Mouse (Mus musculus) C2C12 (cell line): ENCODE results near the gene Defb36. TPM values are rescaled to one million over a fixed set of nuclear protein-coding genes. Genes with fewer than 3 reads are reported as not detected.

ENCODE experiments used
- H3K27me3 ChIP-seq: one replicate; pipeline ENCODE4 v1.6.1; 2011; ENCODE audit not compliant: control insufficient read depth, insufficient read depth, insufficient read length
- H3K36me3 ChIP-seq: one replicate; pipeline ENCODE4 v1.6.1; 2011; ENCODE audit not compliant: control insufficient read depth, insufficient read depth
- H3K4me3 ChIP-seq: one replicate; pipeline ENCODE4 v1.5.1; 2011; ENCODE audit warnings: mild to moderate bottlenecking, control low read depth; ENCODE audit not compliant: poor library complexity, insufficient read depth, severe bottlenecking
- H3K79me2 ChIP-seq: one replicate; pipeline ENCODE4 v1.6.1; 2011; ENCODE audit not compliant: control insufficient read depth, insufficient read depth
- H3K79me3 ChIP-seq: one replicate; pipeline ENCODE4 v1.6.1; 2011; ENCODE audit warnings: low read depth, control low read depth
- H3ac ChIP-seq: one replicate; pipeline ENCODE3; 2011; ENCODE audit warnings: low read depth; ENCODE audit not compliant: control insufficient read depth, insufficient read length
- CEBPB ChIP-seq: IDR thresholded peaks from one replicate; pipeline ENCODE4 v1.6.1; 2011; ENCODE audit warnings: low read depth, mild to moderate bottlenecking, control low read depth, moderate library complexity
- CTCF ChIP-seq: IDR thresholded peaks from one replicate; pipeline ENCODE4 v1.5.1; 2011; ENCODE audit not compliant: control insufficient read depth, insufficient read depth, insufficient read length
- FOSL1 ChIP-seq: IDR thresholded peaks from one replicate; pipeline ENCODE4 v1.8.0; 2011; ENCODE audit warnings: mild to moderate bottlenecking, low read length; ENCODE audit not compliant: poor library complexity, insufficient read depth, severe bottlenecking
- MAX ChIP-seq: IDR thresholded peaks from one replicate; pipeline ENCODE4 v1.6.1; 2011; ENCODE audit warnings: mild to moderate bottlenecking, control low read depth
- MYOD1 ChIP-seq: IDR thresholded peaks from one replicate; pipeline ENCODE4 v1.6.1; 2011; ENCODE audit warnings: low read depth; ENCODE audit not compliant: control insufficient read depth, insufficient read length
- MYOG ChIP-seq: IDR thresholded peaks from one replicate; pipeline ENCODE4 v1.6.1; 2011; ENCODE audit not compliant: control insufficient read depth, insufficient read length; ENCODE audit errors: extremely low read depth
- USF1 ChIP-seq: IDR thresholded peaks from one replicate; pipeline ENCODE4 v1.6.1; 2011; ENCODE audit warnings: low read depth, mild to moderate bottlenecking, control low read depth, moderate library complexity
- polyA plus RNA-seq: library from polyadenylated mRNA; unstranded; fragments of >200 nt; fragmentation: generic; extraction: Trizol; gene quantifications from one replicate; pipeline ENCODE4 v1.2.1, GENCODE M21; 2012; ENCODE audit warnings: missing spikeins

The Defb36 gene
- polyA plus RNA-seq, 1 experiment: not detected

DNA sequence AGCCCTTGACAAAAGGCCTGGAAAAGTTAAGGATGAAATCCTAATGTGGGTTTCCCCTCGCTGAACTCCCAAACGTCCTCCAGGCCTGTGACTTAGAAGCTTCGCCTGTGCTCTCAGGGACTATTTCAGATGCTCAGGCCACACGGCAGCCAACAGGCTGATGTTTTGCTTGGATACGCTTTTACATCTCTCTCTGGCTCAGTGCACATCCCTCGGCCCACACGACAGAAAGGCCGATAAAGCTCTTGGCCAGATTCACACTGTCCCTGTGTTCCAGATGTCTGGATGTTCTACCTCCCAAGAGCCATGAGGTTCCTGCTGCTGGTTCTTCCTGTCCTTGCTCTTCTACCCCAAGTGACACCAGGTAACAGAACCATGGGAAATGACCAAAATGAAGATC, 30.6 kb upstream of the Defb36 start:
- no peaks in the 10 kb centered on the region for H3K79me2 ChIP-seq
- TF ChIP-seq USF1: no peak
- TF ChIP-seq MYOD1: no peak
- TF ChIP-seq FOSL1: no peak
- no peak for TF ChIP-seq MYOG
- TF ChIP-seq MAX: no peak
- TF ChIP-seq CTCF: no peak
- no peak for TF ChIP-seq CEBPB
- H3K36me3 ChIP-seq: no peaks in the 10 kb centered on the region
- peaks cover 17% of the 10 kb centered on the region for H3K27me3 ChIP-seq
- H3K79me3 ChIP-seq: no peaks in the 10 kb centered on the region
- H3K4me3 ChIP-seq: no peak overlapping the region
- no peak overlapping the region for H3ac ChIP-seq

GRCm38 (mm10) chr2:152580107-152580506, 24.0 kb upstream of the Defb36 start, which contains the start of gene Defb19:
Defb19 (minus strand) TSS chr2:152580312.
- Histone ChIP-seq H3ac (no peak within 1 kb of the TSS), H3K36me3 (no peaks in the 10 kb centered on the region), H3K79me3 (no peaks in the 10 kb centered on the region), H3K4me3 (no peak within 1 kb of the TSS), H3K79me2 (no peaks in the 10 kb centered on the region), H3K27me3 (peaks cover 20% of the 10 kb centered on the region)
- no peak for TF ChIP-seq FOSL1
- TF ChIP-seq CTCF: no peak
- no peak for TF ChIP-seq MYOG
- TF ChIP-seq USF1: no peak

GRCm38 (mm10) chr2:152580612-152581011, 23.5 kb upstream of the Defb36 start:
- no peak overlapping the region for H3K4me3 ChIP-seq
- H3K79me2 ChIP-seq: no peaks in the 10 kb centered on the region
- peaks cover 20% of the 10 kb centered on the region for H3K27me3 ChIP-seq
- no peaks in the 10 kb centered on the region for H3K79me3 ChIP-seq
- TF ChIP-seq FOSL1 (no peak), MYOD1 (no peak), MYOG (no peak), CEBPB (no peak), USF1 (no peak), MAX (no peak), CTCF (no peak)
- no peak overlapping the region for H3ac ChIP-seq
- H3K36me3 ChIP-seq: no peaks in the 10 kb centered on the region

DNA sequence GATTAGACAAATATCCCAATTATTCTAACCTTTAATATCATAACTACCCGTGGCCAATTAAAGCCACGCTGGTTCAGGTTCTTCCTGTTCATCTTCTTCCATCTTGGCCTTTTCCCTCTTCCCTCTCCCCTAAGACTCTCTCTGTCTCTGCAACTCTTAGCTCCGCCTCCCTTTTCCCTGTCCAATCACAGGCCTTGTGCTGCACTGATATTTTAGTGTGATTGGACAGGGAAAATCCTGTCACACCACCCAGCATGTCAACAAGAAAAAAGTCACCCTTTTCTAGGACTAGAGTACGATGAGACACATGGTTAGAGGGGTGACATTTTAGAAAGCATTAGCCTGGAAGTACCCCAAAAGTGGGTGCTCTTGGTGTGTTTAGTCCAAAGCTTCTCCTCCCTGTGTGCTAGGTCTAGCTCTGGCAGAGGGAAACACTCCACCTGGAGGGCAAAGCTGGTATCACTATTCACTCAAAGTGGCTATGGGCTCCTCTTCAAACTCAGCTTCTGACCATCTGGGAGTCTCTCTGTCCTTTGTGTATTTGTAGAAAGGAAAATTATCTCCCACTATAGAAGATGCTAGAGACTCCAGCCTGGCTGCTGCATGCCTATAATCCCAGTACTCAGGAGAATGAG, 17.1 kb upstream of the Defb36 start:
- Histone ChIP-seq H3K79me2 (no peaks in the 10 kb centered on the region), H3K4me3 (no peak overlapping the region), H3K79me3 (no peaks in the 10 kb centered on the region), H3K36me3 (no peaks in the 10 kb centered on the region), H3K27me3 (peaks cover 14% of the 10 kb centered on the region), H3ac (no peak overlapping the region)
- TF ChIP-seq FOSL1 (no peak), CEBPB (no peak), MAX (no peak), USF1 (no peak), MYOG (no peak), MYOD1 (no peak), CTCF (no peak)

GRCm38 (mm10) chr2:152588450-152588849, 15.7 kb upstream of the Defb36 start:
- Histone ChIP-seq H3K27me3 (peaks cover 6% of the 10 kb centered on the region), H3K79me3 (no peaks in the 10 kb centered on the region), H3ac (no peak overlapping the region), H3K79me2 (no peaks in the 10 kb centered on the region), H3K4me3 (no peak overlapping the region), H3K36me3 (no peaks in the 10 kb centered on the region)
- TF ChIP-seq CEBPB: no peak
- no peak for TF ChIP-seq USF1
- TF ChIP-seq MAX: no peak
- TF ChIP-seq CTCF: no peak
- no peak for TF ChIP-seq MYOG
- TF ChIP-seq FOSL1: no peak
- TF ChIP-seq MYOD1: no peak

GRCm38 (mm10) chr2:152589021-152589420, 15.1 kb upstream of the Defb36 start:
- peaks cover under 1% of the 10 kb centered on the region for H3K27me3 ChIP-seq
- no peak overlapping the region for H3ac ChIP-seq
- TF ChIP-seq MAX: no peak
- no peak for TF ChIP-seq MYOG
- TF ChIP-seq MYOD1: no peak
- no peak for TF ChIP-seq USF1
- no peak for TF ChIP-seq FOSL1
- TF ChIP-seq CEBPB: no peak
- no peak for TF ChIP-seq CTCF
- no peak overlapping the region for H3K4me3 ChIP-seq
- no peaks in the 10 kb centered on the region for H3K79me3 ChIP-seq
- H3K79me2 ChIP-seq: no peaks in the 10 kb centered on the region
- no peaks in the 10 kb centered on the region for H3K36me3 ChIP-seq
